ENCODE assay signal across 8 mouse cellular contexts in genomic region chr10:80677942-80678436, GRCm38 (mm10). TPM values are rescaled to one million over a fixed set of nuclear protein-coding genes. Genes with fewer than 3 reads are reported as not detected.
A peak's percentile ranks its signal among the peaks of the same experiment; 100 is the strongest.
DNase-seq lines count a peak whose midpoint lies in the region; ATAC-seq lines count a peak whose summit lies in the region.

Gene Mknk2 (minus strand): TSS chr10:80678112.

- no peaks in the 10 kb centered on the region for H3K9me3 ChIP-seq in neural tube, embryonic 11.5 days (ENCODE audit: control insufficient read depth, low read length)
- H3K9me3 ChIP-seq in embryonic facial prominence, embryonic 13.5 days: no peaks in the 10 kb centered on the region
- H3K9me3 ChIP-seq in midbrain, embryonic 11.5 days (ENCODE audit: control insufficient read depth, low read length): no peaks in the 10 kb centered on the region

- peak within 1 kb of the TSS; percentile 86 for H3K4me2 ChIP-seq in neural tube, embryonic 11.5 days (ENCODE audit: low read depth)
- H3K4me2 ChIP-seq in embryonic facial prominence, embryonic 13.5 days: peak within 1 kb of the TSS; percentile 91
- peak within 1 kb of the TSS; percentile 92 for H3K4me2 ChIP-seq in midbrain, embryonic 11.5 days

- no peaks in the 10 kb centered on the region for H3K36me3 ChIP-seq in neural tube, embryonic 11.5 days (ENCODE audit: control insufficient read depth, insufficient read depth, low read length)
- H3K36me3 ChIP-seq in embryonic facial prominence, embryonic 13.5 days: peaks cover 11% of the 10 kb centered on the region
- no peaks in the 10 kb centered on the region for H3K36me3 ChIP-seq in midbrain, embryonic 11.5 days (ENCODE audit: control insufficient read depth, insufficient read depth, low read length)

- H3K27me3 ChIP-seq in neural tube, embryonic 11.5 days (ENCODE audit: control insufficient read depth, insufficient read depth, low read length): no peaks in the 10 kb centered on the region
- H3K27me3 ChIP-seq in embryonic facial prominence, embryonic 13.5 days: no peaks in the 10 kb centered on the region
- no peaks in the 10 kb centered on the region for H3K27me3 ChIP-seq in midbrain, embryonic 11.5 days (ENCODE audit: control insufficient read depth, insufficient read depth, low read length)

- ATAC-seq in neural tube, embryonic 11.5 days (ENCODE audit: insufficient read depth, low FRiP score, low TSS enrichment): no peak
- peak; percentile 22 for ATAC-seq in embryonic facial prominence, embryonic 13.5 days (ENCODE audit: insufficient number of reproducible peaks, insufficient read depth, low FRiP score, low TSS enrichment, low read depth)
- ATAC-seq in midbrain, embryonic 11.5 days (ENCODE audit: low FRiP score): no peak

- peak within 1 kb of the TSS; percentile 77 for H3K9ac ChIP-seq in neural tube, embryonic 11.5 days (ENCODE audit: low read length)
- H3K9ac ChIP-seq in embryonic facial prominence, embryonic 13.5 days: peak within 1 kb of the TSS; percentile 80
- peak within 1 kb of the TSS; percentile 77 for H3K9ac ChIP-seq in midbrain, embryonic 11.5 days (ENCODE audit: low read length)

- 41% methylated on average over 8 of the region's 8 CpGs for WGBS in neural tube, embryonic 11.5 days
- 16% methylated on average over 8 of the region's 8 CpGs for WGBS in embryonic facial prominence, embryonic 13.5 days
- WGBS in midbrain, embryonic 11.5 days: 37% methylated on average over 8 of the region's 8 CpGs

- peaks cover 29% of the 10 kb centered on the region for H3K4me1 ChIP-seq in neural tube, embryonic 11.5 days (ENCODE audit: control insufficient read depth, insufficient read depth, low read length)
- H3K4me1 ChIP-seq in embryonic facial prominence, embryonic 13.5 days: peaks cover 50% of the 10 kb centered on the region
- peaks cover 37% of the 10 kb centered on the region for H3K4me1 ChIP-seq in midbrain, embryonic 11.5 days (ENCODE audit: control insufficient read depth, insufficient read depth, low read length)

- peak within 1 kb of the TSS; percentile 81 for H3K4me3 ChIP-seq in neural tube, embryonic 11.5 days (ENCODE audit: low read depth, low read length)
- H3K4me3 ChIP-seq in embryonic facial prominence, embryonic 13.5 days: peak within 1 kb of the TSS; percentile 71
- peak within 1 kb of the TSS; percentile 98 for H3K4me3 ChIP-seq in midbrain, embryonic 11.5 days (ENCODE audit: low read depth, low read length)

- DNase-seq in neural tube, embryonic 11.5 days (ENCODE audit: low spot score): no peak
- no peak for DNase-seq in neural tube, embryonic 10.5 days (ENCODE audit: extremely low spot score, low spot score)
- DNase-seq in heart, adult 11 months: peak; percentile 100
- peak; percentile 98 for DNase-seq in kidney, adult 11 months
- DNase-seq in left cerebral cortex, postnatal 4 days: peak; percentile 98
- no peak for DNase-seq in midbrain, embryonic 11.5 days (ENCODE audit: low spot score, missing footprints)
- DNase-seq in spleen, adult 18-20 months: peak; percentile 87 to 90

- intact Hi-C loops in left cerebral cortex, postnatal 4 days (cut with DNase I): no loop called here

- H3K27ac ChIP-seq in neural tube, embryonic 11.5 days (ENCODE audit: low read depth, low read length): peak within 1 kb of the TSS; percentile 94
- peak within 1 kb of the TSS; percentile 98 for H3K27ac ChIP-seq in embryonic facial prominence, embryonic 13.5 days
- H3K27ac ChIP-seq in midbrain, embryonic 11.5 days (ENCODE audit: low read depth, low read length): peak within 1 kb of the TSS; percentile 90

RNA-seq across cellular contexts. Expression of gene Mknk2, which starts in this region (rescaled TPM):
- polyA plus RNA-seq in neural tube, embryonic 11.5 days (2014; fragmentation: Nextera tagmentation; extraction: Ambion mirVana): 79.5 and 85.5 TPM in 2 replicates
- 78.3 and 86.3 TPM in 2 replicates for polyA plus RNA-seq in embryonic facial prominence, embryonic 13.5 days (2015; fragmentation: Nextera tagmentation; extraction: Ambion mirVana)
- 10 to 100 TPM; 61.6 to 67.1 TPM for total RNA-seq in left cerebral cortex, postnatal 4 days (2021)
- 42.0 and 49.4 TPM in 2 replicates for polyA plus RNA-seq in midbrain, embryonic 11.5 days (2014; fragmentation: Nextera tagmentation; extraction: Ambion mirVana)

Comparison
In these comparisons a context has a peak if more than half of its experiments do, and no peak if none do; other contexts are left out.
1. DNase-seq: peak in heart, adult 11 months (single experiment), kidney, adult 11 months (single experiment), left cerebral cortex, postnatal 4 days (single experiment) and spleen, adult 18-20 months (2 of 2); none in neural tube, embryonic 11.5 days (single experiment), neural tube, embryonic 10.5 days (single experiment) and midbrain, embryonic 11.5 days (single experiment).
2. Peak in every context shown above with its lines, with median percentiles within 50 percentile points of each other: H3K27ac ChIP-seq, H3K4me2 ChIP-seq, H3K4me3 ChIP-seq and H3K9ac ChIP-seq.